Mouse (Mus musculus): ENCODE measurements around the gene Ptprn2. TPM values are rescaled to one million over a fixed set of nuclear protein-coding genes. Genes with fewer than 3 reads are reported as not detected.

Gene Ptprn2
- polyA plus RNA-seq (2017; shearing (Covaris generic)) = not detected

DNA sequence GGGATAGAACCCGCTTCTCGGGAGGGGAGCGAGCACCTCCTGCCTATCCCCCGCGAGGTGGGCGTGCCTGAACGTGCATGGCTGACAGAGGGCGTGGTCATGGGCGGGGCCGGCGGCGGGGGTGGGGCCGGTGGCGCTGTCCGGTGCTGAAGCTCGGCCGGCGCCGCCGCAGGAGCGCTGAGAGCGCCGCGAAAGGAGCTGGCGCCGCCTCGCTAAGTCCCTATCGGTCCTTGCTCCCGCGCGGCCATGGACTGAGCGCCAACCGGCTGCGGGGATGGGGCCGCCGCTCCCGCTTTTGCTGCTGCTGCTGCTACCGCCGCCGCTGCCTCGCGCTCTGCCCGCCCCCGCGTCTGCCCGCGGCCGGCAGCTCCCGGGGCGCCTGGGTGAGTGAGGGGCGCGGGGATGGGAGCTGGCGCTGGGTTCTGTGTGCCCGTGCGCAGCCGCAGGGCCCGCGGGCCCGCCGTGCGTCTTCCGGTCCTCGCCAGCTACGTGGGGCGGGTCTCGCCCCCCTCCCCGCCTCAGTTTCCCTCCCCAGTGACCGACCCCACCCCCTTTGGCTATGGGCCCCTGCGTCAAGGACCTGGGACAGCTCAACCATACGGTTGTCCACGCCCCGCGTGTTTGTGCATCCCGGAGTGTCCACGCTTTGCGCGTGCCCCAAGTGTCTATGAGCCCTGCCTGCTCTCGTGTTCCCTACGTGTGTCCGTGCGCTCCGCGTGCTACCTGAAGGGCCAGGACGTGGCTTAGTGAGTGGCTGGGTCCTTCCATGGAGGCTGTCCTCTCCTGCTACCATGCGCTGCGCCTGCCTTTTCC, at the start of gene Ptprn2:
Ptprn2 (plus strand) TSS at position 130 of the 813 bp plus-strand sequence.

Other genes starting within 250 kb of the Ptprn2 start
- gene Wdr60, start 222.7 kb upstream of the Ptprn2 start, polyA plus RNA-seq (2017; shearing (Covaris generic)) = 1 to 10 TPM in 1 of 2 experiments, under 1 TPM in 1; 0.82 to 1.9 TPM
- gene Gm11027, start 210.3 kb upstream of the Ptprn2 start, polyA plus RNA-seq (2017; shearing (Covaris generic)) = not detected
- gene Esyt2, start 204.5 kb upstream of the Ptprn2 start, polyA plus RNA-seq (2017; shearing (Covaris generic)) = 100 to 1,000 TPM; 106 to 169 TPM
- 10 to 100 TPM; 15.2 to 17.2 TPM for gene Ncapg2, start 80.3 kb upstream of the Ptprn2 start, polyA plus RNA-seq (2017; shearing (Covaris generic))